Mouse (Mus musculus) lung, postnatal 0 days (tissue): Measurements from ENCODE around the gene Ntrk2. TPM values are rescaled to one million over a fixed set of nuclear protein-coding genes. Genes with fewer than 3 reads are reported as not detected.
A peak's percentile ranks its signal among the peaks of the same experiment; 100 is the strongest.

ENCODE experiments used
- ATAC-seq: fragments of 200-750 bp; cut with Nextera tagmentation; 2 replicates; pipeline ENCODE4 v1.8.0; 2017; ENCODE audit warnings: moderate library complexity
- DNase-seq: peaks from one replicate; pipeline ENCODE4 v3.0.0-alpha.2; 2016; ENCODE audit warnings: low spot score
- H3K27ac ChIP-seq: fragments of 300-500 bp; sonication (generic); 2 replicates; pipeline ENCODE4 v1.5.1; 2014; ENCODE audit warnings: antibody characterized with exemption, mild to moderate bottlenecking, low read length, mixed read lengths
- H3K27me3 ChIP-seq: fragments of 300-500 bp; sonication (generic); replicated peaks from 2 replicates; pipeline ENCODE4 v1.6.1; 2014; ENCODE audit warnings: low read length, mixed read lengths; ENCODE audit not compliant: insufficient read depth
- H3K36me3 ChIP-seq: fragments of 300-500 bp; sonication (generic); 2 replicates; pipeline ENCODE4 v1.6.1; 2014; ENCODE audit warnings: low read length, mixed read lengths; ENCODE audit not compliant: insufficient read depth
- H3K4me1 ChIP-seq: fragments of 300-500 bp; sonication (generic); 2 replicates; pipeline ENCODE4 v1.6.1; 2014; ENCODE audit warnings: antibody characterized with exemption, low read depth, low read length, mixed read lengths; ENCODE audit not compliant: insufficient read depth
- H3K4me2 ChIP-seq: fragments of 300-500 bp; sonication (generic); replicated peaks from 2 replicates; pipeline ENCODE4 v1.6.1; 2014; ENCODE audit warnings: low read depth, mild to moderate bottlenecking, low read length, moderate library complexity, mixed read lengths
- H3K4me3 ChIP-seq: fragments of 300-500 bp; sonication (generic); 2 replicates; pipeline ENCODE4 v1.5.1; 2014; ENCODE audit warnings: low read depth, low read length
- H3K9ac ChIP-seq: fragments of 300-500 bp; sonication (generic); replicated peaks from 2 replicates; pipeline ENCODE4 v1.6.1; 2014; ENCODE audit warnings: low read depth, mild to moderate bottlenecking
- H3K9me3 ChIP-seq: fragments of 300-500 bp; sonication (generic); 2 replicates; pipeline ENCODE4 v1.6.1; 2016; ENCODE audit warnings: low read length, mixed read lengths
- CTCF ChIP-seq: IDR thresholded peaks from 2 replicates; pipeline ENCODE4 v1.5.1; 2016; ENCODE audit warnings: antibody characterized with exemption, mild to moderate bottlenecking
- EP300 ChIP-seq: IDR thresholded peaks from 2 replicates; pipeline ENCODE4 v1.6.1; 2016; ENCODE audit warnings: antibody characterized with exemption, mild to moderate bottlenecking, control low read depth
- WGBS: fragments of 180-500 bp; shearing (Covaris S2); extraction: QIAGEN DNeasy Blood & Tissue Kit; methylation state at CpG from one replicate; pipeline ENCODE4 v1.1.7; 2014; 5-methylcytosine and 5-hydroxymethylcytosine counted together
- polyA plus RNA-seq: library from polyadenylated mRNA; unstranded; fragments of >200 nt; fragmentation: Nextera tagmentation; extraction: Ambion mirVana; gene quantifications from 2 replicates; pipeline ENCODE4 v1.2.1, GENCODE M21; 2015

The Ntrk2 gene
- polyA plus RNA-seq, 1 experiment from 2014 or later: 2.9 TPM

- DNase-seq: no peak
- TF ChIP-seq CTCF: no peak
- TF ChIP-seq EP300: no peak
- H3K36me3 ChIP-seq: no peaks in the 10 kb centered on the region
- peak; percentile 52 for ATAC-seq
- no peak overlapping the region for H3K4me2 ChIP-seq
- H3K9ac ChIP-seq: no peak overlapping the region
- no peaks in the 10 kb centered on the region for H3K9me3 ChIP-seq
- H3K4me3 ChIP-seq: no peak overlapping the region
- no peak overlapping the region for H3K27ac ChIP-seq
- no peaks in the 10 kb centered on the region for H3K27me3 ChIP-seq
- 35% methylated on average over 5 of the region's 5 CpGs for WGBS
- H3K4me1 ChIP-seq: no peaks in the 10 kb centered on the region
These were observed 190.1 kb downstream of the Ntrk2 start for GRCm38 (mm10) chr13:58996447-58996846.

- no peak overlapping the region for H3K4me3 ChIP-seq
- ATAC-seq: no peak
- WGBS: 71% methylated on average over 2 of the region's 2 CpGs
- DNase-seq: no peak
- no peak overlapping the region for H3K4me2 ChIP-seq
- no peaks in the 10 kb centered on the region for H3K36me3 ChIP-seq
- no peaks in the 10 kb centered on the region for H3K27me3 ChIP-seq
- H3K9ac ChIP-seq: no peak overlapping the region
- no peak for TF ChIP-seq CTCF
- TF ChIP-seq EP300: no peak
- H3K9me3 ChIP-seq: no peaks in the 10 kb centered on the region
- no peak overlapping the region for H3K27ac ChIP-seq
- H3K4me1 ChIP-seq: no peaks in the 10 kb centered on the region
These were observed 191.4 kb downstream of the Ntrk2 start for GRCm38 (mm10) chr13:58997763-58998162.

- no peak overlapping the region for H3K9ac ChIP-seq
- 46% methylated on average over 11 of the region's 11 CpGs for WGBS
These were observed 193.1 kb downstream of the Ntrk2 start for GRCm38 (mm10) chr13:58999373-59000053.

GRCm38 (mm10) chr13:59002943-59003806 is 196.8 kb downstream of the Ntrk2 start:
- ATAC-seq (no peak; the same call in none of the 2 replicates), DNase-seq (peak; percentile 58)
- Histone ChIP-seq H3K9me3 (no peaks in the 10 kb centered on the region), H3K36me3 (no peaks in the 10 kb centered on the region), H3K27me3 (no peaks in the 10 kb centered on the region), H3K4me2 (no peak overlapping the region), H3K27ac (no peak overlapping the region), H3K4me3 (no peak overlapping the region), H3K9ac (no peak overlapping the region), H3K4me1 (no peaks in the 10 kb centered on the region)
- TF ChIP-seq EP300 (0 out of 2 replicates have a peak, but pooled peaks have one; percentile 2), CTCF (no peak)
- WGBS: 47% methylated on average over 12 of the region's 12 CpGs

More at GRCm38 (mm10) chr13:58999373-59000053, 193.1 kb downstream of the Ntrk2 start:
- no peaks in the 10 kb centered on the region for H3K36me3 ChIP-seq
- DNase-seq (no peak), ATAC-seq (no peak)
- no peaks in the 10 kb centered on the region for H3K9me3 ChIP-seq
- TF ChIP-seq CTCF (no peak), EP300 (no peak)
- H3K4me1 ChIP-seq: no peaks in the 10 kb centered on the region
- H3K27ac ChIP-seq: no peak overlapping the region
- no peaks in the 10 kb centered on the region for H3K27me3 ChIP-seq
- H3K4me2 ChIP-seq: no peak overlapping the region
- H3K4me3 ChIP-seq: no peak overlapping the region

- no peaks in the 10 kb centered on the region for H3K27me3 ChIP-seq
- H3K4me3 ChIP-seq: no peak overlapping the region
- DNase-seq: peak; percentile 85
- H3K9ac ChIP-seq: no peak overlapping the region
- 50% methylated on average over 6 of the region's 6 CpGs for WGBS
- no peak overlapping the region; the same call in 1 of the 2 replicates for H3K27ac ChIP-seq
- no peaks in the 10 kb centered on the region for H3K4me1 ChIP-seq
- TF ChIP-seq CTCF (no peak), EP300 (no peak)
- H3K9me3 ChIP-seq: no peaks in the 10 kb centered on the region
- peak; percentile 62 for ATAC-seq
- no peak overlapping the region for H3K4me2 ChIP-seq
- no peaks in the 10 kb centered on the region for H3K36me3 ChIP-seq
These were observed 197.4 kb downstream of the Ntrk2 start for GRCm38 (mm10) chr13:59003807-59004173.

- Histone ChIP-seq H3K9me3 (no peaks in the 10 kb centered on the region), H3K4me1 (no peaks in the 10 kb centered on the region), H3K27me3 (no peaks in the 10 kb centered on the region), H3K36me3 (no peaks in the 10 kb centered on the region), H3K27ac (no peak overlapping the region), H3K9ac (no peak overlapping the region), H3K4me2 (no peak overlapping the region), H3K4me3 (no peak overlapping the region)
- 86% methylated on average over 6 of the region's 6 CpGs for WGBS
- no peak for TF ChIP-seq EP300
- no peak for TF ChIP-seq CTCF
- DNase-seq (no peak), ATAC-seq (no peak)
These were observed 198.2 kb downstream of the Ntrk2 start for GRCm38 (mm10) chr13:59004579-59004978.
